Mouse (Mus musculus): ENCODE data around the gene Hbb-bs.

DNA sequence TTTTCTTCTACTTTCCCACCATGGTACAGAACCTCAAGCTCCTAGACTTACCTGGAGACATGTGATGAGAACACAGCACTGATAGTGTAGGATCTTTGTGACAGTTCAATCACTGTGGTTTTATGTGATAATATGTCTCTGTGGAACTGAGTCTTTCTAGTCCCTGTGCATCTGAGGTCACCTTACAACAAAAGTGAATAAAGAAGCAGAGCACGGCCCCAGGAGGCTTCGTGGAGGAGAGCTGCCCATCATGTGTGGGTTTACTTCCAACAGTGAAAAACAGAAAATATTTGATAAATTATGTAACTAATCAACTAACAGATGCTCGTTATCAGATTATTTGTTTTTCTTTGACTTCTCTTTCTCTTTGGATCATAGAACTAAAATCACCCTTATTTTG lies 48.3 kb downstream of the Hbb-bs start, which contains the start of gene Olfr68:
- TF ChIP-seq POLR2A (IDR thresholded peaks at IDR 0.05; ENCODE audit: borderline replicate concordance, insufficient read depth, low read length), result no peak
- no peak for TF ChIP-seq CTCF (IDR thresholded peaks at IDR 0.05; ENCODE audit: borderline replicate concordance, insufficient read depth, low read depth, low read length)

All from cerebellum, adult 2 months (tissue).